Mouse (Mus musculus) liver, embryonic 14.5 days (tissue): Measurements from ENCODE around the gene Sdc3. TPM values are rescaled to one million over a fixed set of nuclear protein-coding genes. Genes with fewer than 3 reads are reported as not detected.

Experiments
- ATAC-seq: fragments of 200-750 bp; cut with Nextera tagmentation; 2 replicates; pipeline ENCODE4 v1.8.0; 2017; ENCODE audit warnings: moderate number of reproducible peaks, mild to moderate bottlenecking, moderate library complexity; ENCODE audit not compliant: insufficient read depth
- DNase-seq, 3 experiments: peaks; one replicate each; pipeline ENCODE4 v3.0.0-alpha.2; 2012 to 2013; ENCODE audit warnings: low read depth in 3 of 3, low spot score in 3 of 3
- H3K27ac ChIP-seq: fragments of 300-500 bp; sonication (generic); 2 replicates; pipeline ENCODE4 v1.5.1; 2014; ENCODE audit warnings: moderate library complexity, mild to moderate bottlenecking, control low read depth, inconsistent platforms
- H3K27me3 ChIP-seq: fragments of 300-500 bp; sonication (generic); 2 replicates; pipeline ENCODE4 v1.6.1; 2014; ENCODE audit warnings: mild to moderate bottlenecking, low read length, moderate library complexity; ENCODE audit not compliant: control insufficient read depth, insufficient read depth
- H3K36me3 ChIP-seq: fragments of 300-500 bp; sonication (generic); replicated peaks from 2 replicates; pipeline ENCODE4 v1.6.1; 2014; ENCODE audit warnings: low read depth; ENCODE audit not compliant: control insufficient read depth, insufficient read depth
- H3K4me1 ChIP-seq, 2 experiments: fragments of 200-500 bp in 1 of 2; fragments of 300-500 bp in 1 of 2; sonication (generic) in 1 of 2; replicated peaks; 2 replicates each; pipeline ENCODE4 v1.6.1; 2012 to 2014; ENCODE audit warnings: antibody characterized with exemption in 1 of 2, inconsistent platforms in 1 of 2, low read length in 1 of 2; ENCODE audit not compliant: control insufficient read depth in 2 of 2, insufficient read depth in 2 of 2
- H3K4me2 ChIP-seq: fragments of 300-500 bp; sonication (generic); 2 replicates; pipeline ENCODE4 v1.6.1; 2014; ENCODE audit warnings: low read depth, mild to moderate bottlenecking, control low read depth, moderate library complexity
- H3K4me3 ChIP-seq, 2 experiments: fragments of 200-500 bp in 1 of 2; fragments of 300-500 bp in 1 of 2; sonication (generic) in 1 of 2; 2 replicates each; pipeline ENCODE4 v1.5.1; 2012 to 2014; ENCODE audit warnings: low read depth in 2 of 2, low read length in 2 of 2, mild to moderate bottlenecking in 2 of 2, control low read depth in 1 of 2, inconsistent platforms in 1 of 2, moderate library complexity in 1 of 2; ENCODE audit not compliant: insufficient read depth in 1 of 2
- H3K9ac ChIP-seq: fragments of 300-500 bp; sonication (generic); replicated peaks from 2 replicates; pipeline ENCODE4 v1.6.1; 2014; ENCODE audit warnings: mild to moderate bottlenecking, control low read depth, moderate library complexity
- H3K9me3 ChIP-seq: fragments of 300-500 bp; sonication (generic); 2 replicates; pipeline ENCODE4 v1.6.1; 2016; ENCODE audit warnings: low read length, mixed read lengths; ENCODE audit not compliant: control insufficient read depth
- CTCF ChIP-seq: IDR thresholded peaks from 2 replicates; pipeline ENCODE4 v1.5.1; 2016; ENCODE audit warnings: antibody characterized with exemption, low read depth, control low read depth
- EP300 ChIP-seq: IDR thresholded peaks from 2 replicates; pipeline ENCODE4 v1.6.1; 2016; ENCODE audit warnings: antibody characterized with exemption, low read depth
- WGBS: fragments of 180-500 bp; shearing (Covaris S2); extraction: QIAGEN DNeasy Blood & Tissue Kit; methylation state at CpG from one replicate; pipeline ENCODE4 v1.1.7; 2014; ENCODE audit not compliant: insufficient replicate concordance; 5-methylcytosine and 5-hydroxymethylcytosine counted together
- polyA plus RNA-seq, 2 experiments: library from polyadenylated mRNA; depleted of rRNA in 1 of 2; stranded (reverse) in 1 of 2; unstranded in 1 of 2; fragments of >200 nt; fragmentation: Nextera tagmentation in 1 of 2; extraction: Ambion mirVana in 1 of 2; gene quantifications; 2 replicates each; pipeline versions ENCODE4 v1.2.1 to v1.2.3; 2012 to 2014

Sdc3 gene
- polyA plus RNA-seq, 2 experiments: 4.4 to 7.3 TPM

- ATAC-seq (peak; percentile 51; the same call in 1 of the 2 replicates), DNase-seq (no peak)
- Histone ChIP-seq H3K9me3 (no peaks in the 10 kb centered on the region), H3K4me1 (no peaks in the 10 kb centered on the region), H3K27ac (no peak overlapping the region), H3K4me2 (no peak overlapping the region), H3K36me3 (no peaks in the 10 kb centered on the region), H3K9ac (no peak overlapping the region), H3K4me3 (no peak overlapping the region), H3K27me3 (no peaks in the 10 kb centered on the region)
- TF ChIP-seq EP300 (no peak), CTCF (no peak)
- 27% methylated on average over 18 of the region's 18 CpGs for WGBS
These were observed 36.7 kb downstream of the Sdc3 start for GRCm38 (mm10) chr4:130828851-130829673.

DNA sequence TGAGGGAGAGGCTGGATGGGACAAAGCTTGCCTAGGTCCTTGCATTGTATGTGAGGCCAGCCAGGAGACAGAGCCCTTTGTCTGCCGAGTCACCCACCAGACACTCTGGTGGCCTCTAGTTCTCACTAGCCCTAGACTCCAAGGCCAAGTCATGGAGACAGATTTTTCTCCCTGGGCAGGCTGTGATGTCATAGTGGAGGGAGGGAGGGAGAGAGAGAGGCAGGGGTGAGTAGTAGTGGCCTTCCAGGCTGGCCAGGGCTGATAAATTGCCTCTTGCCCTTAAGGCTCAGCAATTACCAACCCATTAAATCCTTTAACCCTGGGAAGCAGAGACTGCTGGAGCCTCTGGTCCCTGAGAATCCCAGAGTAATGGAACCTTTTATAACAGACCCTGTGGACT is 41.8 kb downstream of the Sdc3 start:
- no peaks in the 10 kb centered on the region for H3K4me1 ChIP-seq
- H3K27ac ChIP-seq: no peak overlapping the region
- H3K4me3 ChIP-seq: no peak overlapping the region
- no peak for DNase-seq
- ATAC-seq: no peak
- WGBS: 38% methylated on average over 1 of the region's 1 CpGs
- no peak overlapping the region for H3K9ac ChIP-seq
- H3K36me3 ChIP-seq: no peaks in the 10 kb centered on the region
- no peak for TF ChIP-seq EP300
- no peak for TF ChIP-seq CTCF
- H3K4me2 ChIP-seq: no peak overlapping the region
- no peaks in the 10 kb centered on the region for H3K9me3 ChIP-seq
- H3K27me3 ChIP-seq: no peaks in the 10 kb centered on the region; the same call in 1 of the 2 replicates

- Histone ChIP-seq H3K9ac (no peak overlapping the region), H3K36me3 (no peaks in the 10 kb centered on the region), H3K4me2 (no peak overlapping the region), H3K27me3 (no peaks in the 10 kb centered on the region; the same call in 1 of the 2 replicates), H3K27ac (no peak overlapping the region), H3K4me3 (no peak overlapping the region), H3K4me1 (no peaks in the 10 kb centered on the region), H3K9me3 (no peaks in the 10 kb centered on the region)
- WGBS: 67% methylated on average over 4 of the region's 4 CpGs
- ATAC-seq: no peak
- no peak for TF ChIP-seq CTCF
- no peak for TF ChIP-seq EP300
- DNase-seq: no peak
These were observed 43.2 kb downstream of the Sdc3 start for GRCm38 (mm10) chr4:130835550-130835949.

GRCm38 (mm10) chr4:130836281-130837061 is 44.1 kb downstream of the Sdc3 start:
- H3K27me3 ChIP-seq: no peaks in the 10 kb centered on the region; the same call in 1 of the 2 replicates
- DNase-seq: no peak
- no peak overlapping the region for H3K4me2 ChIP-seq
- ATAC-seq: no peak
- no peak overlapping the region for H3K27ac ChIP-seq
- WGBS: 22% methylated on average over 20 of the region's 20 CpGs
- H3K9me3 ChIP-seq: no peaks in the 10 kb centered on the region
- H3K9ac ChIP-seq: no peak overlapping the region
- no peak overlapping the region for H3K4me3 ChIP-seq
- no peaks in the 10 kb centered on the region for H3K4me1 ChIP-seq
- no peak for TF ChIP-seq CTCF
- TF ChIP-seq EP300: no peak
- H3K36me3 ChIP-seq: no peaks in the 10 kb centered on the region

- no peak for ATAC-seq
These were observed 46.2 kb downstream of the Sdc3 start for GRCm38 (mm10) chr4:130838585-130838984.

More at GRCm38 (mm10) chr4:130838585-130838984, 46.2 kb downstream of the Sdc3 start:
- TF ChIP-seq CTCF (no peak), EP300 (no peak)
- Histone ChIP-seq H3K4me2 (no peak overlapping the region), H3K9me3 (no peaks in the 10 kb centered on the region), H3K27me3 (no peaks in the 10 kb centered on the region; the same call in 1 of the 2 replicates), H3K27ac (no peak overlapping the region), H3K36me3 (no peaks in the 10 kb centered on the region), H3K4me3 (no peak overlapping the region), H3K9ac (no peak overlapping the region), H3K4me1 (no peaks in the 10 kb centered on the region)
- WGBS: 25% methylated on average over 11 of the region's 11 CpGs
- DNase-seq: no peak
